Mouse (Mus musculus): ENCODE results near the gene Gm10563. TPM values are rescaled to one million over a fixed set of nuclear protein-coding genes. Genes with fewer than 3 reads are reported as not detected.

Gm10563 gene
- polyA plus RNA-seq, 1 experiment from 2014 or later, result not detected

GRCm38 (mm10) chr4:155603801-155604200 is 41.4 kb downstream of the Gm10563 start:
- H3K9me3 ChIP-seq, result no peaks in the 10 kb centered on the region
- 96% methylated on average over 6 of the region's 6 CpGs for WGBS
- ATAC-seq (replicated peaks), result no peak
- no peak overlapping the region for H3K4me3 ChIP-seq
- H3K9ac ChIP-seq, result no peak overlapping the region
- peaks cover 19% of the 10 kb centered on the region for H3K4me1 ChIP-seq
- H3K4me2 ChIP-seq, result no peak overlapping the region
- H3K36me3 ChIP-seq (replicated peaks), result no peaks in the 10 kb centered on the region
- no peak overlapping the region for H3K27ac ChIP-seq
- H3K27me3 ChIP-seq (replicated peaks), result no peaks in the 10 kb centered on the region

GRCm38 (mm10) chr4:155602753-155603152 is 42.5 kb downstream of the Gm10563 start:
- Histone ChIP-seq H3K27me3 (replicated peaks) (no peaks in the 10 kb centered on the region), H3K4me2 (peak overlapping the region; percentile 94), H3K9me3 (no peaks in the 10 kb centered on the region), H3K9ac (0 out of 2 replicates have a peak overlapping the region, but pooled peaks have one; percentile 96), H3K4me3 (peak overlapping the region; percentile 87), H3K36me3 (replicated peaks) (no peaks in the 10 kb centered on the region), H3K4me1 (peaks cover 19% of the 10 kb centered on the region), H3K27ac (no peak overlapping the region)
- 87% methylated on average over 1 of the region's 1 CpGs for WGBS
- no peak for ATAC-seq (replicated peaks)

GRCm38 (mm10) chr4:155601997-155602456 is 43.2 kb downstream of the Gm10563 start:
- WGBS, result 2% methylated on average over 31 of the region's 31 CpGs
- Histone ChIP-seq H3K27me3 (replicated peaks) (no peaks in the 10 kb centered on the region), H3K4me3 (peak overlapping the region; percentile 87), H3K9me3 (no peaks in the 10 kb centered on the region), H3K9ac (peak overlapping the region; percentile 96), H3K36me3 (replicated peaks) (no peaks in the 10 kb centered on the region), H3K4me2 (peak overlapping the region; percentile 94), H3K27ac (peak overlapping the region; percentile 100), H3K4me1 (peaks cover 19% of the 10 kb centered on the region)
- peak; percentile 59; the same call in 1 of the 2 replicates for ATAC-seq (replicated peaks)

- H3K27me3 ChIP-seq (replicated peaks), result no peaks in the 10 kb centered on the region
- peaks cover 19% of the 10 kb centered on the region for H3K4me1 ChIP-seq
- H3K36me3 ChIP-seq (replicated peaks), result no peaks in the 10 kb centered on the region
- no peaks in the 10 kb centered on the region for H3K9me3 ChIP-seq
- ATAC-seq (replicated peaks), result peak; percentile 96
- under 1% methylated on average over 55 of the region's 65 CpGs for WGBS
- peak within 1 kb of the TSS; percentile 100 for H3K27ac ChIP-seq
- peak within 1 kb of the TSS; percentile 87 for H3K4me3 ChIP-seq
- H3K4me2 ChIP-seq, result peak within 1 kb of the TSS; percentile 94
- H3K9ac ChIP-seq, result peak within 1 kb of the TSS; percentile 96
These were observed 43.9 kb downstream of the Gm10563 start, which contains the start of gene Slc35e2 for GRCm38 (mm10) chr4:155601091-155601996. Gene Slc35e2, plus strand, starts transcription at chr4:155601416.

- Histone ChIP-seq H3K27me3 (replicated peaks) (no peaks in the 10 kb centered on the region), H3K4me2 (peak overlapping the region; percentile 94), H3K9ac (peak overlapping the region; percentile 96), H3K9me3 (no peaks in the 10 kb centered on the region), H3K4me3 (peak overlapping the region; percentile 87), H3K36me3 (replicated peaks) (no peaks in the 10 kb centered on the region), H3K4me1 (peaks cover 19% of the 10 kb centered on the region), H3K27ac (peak overlapping the region; percentile 100)
- 89% methylated on average over 11 of the region's 11 CpGs for WGBS
- no peak for ATAC-seq (replicated peaks)
These were observed 45.0 kb downstream of the Gm10563 start for GRCm38 (mm10) chr4:155599901-155600825.

GRCm38 (mm10) chr4:155598536-155598935 is 46.7 kb downstream of the Gm10563 start:
- Histone ChIP-seq H3K9me3 (no peaks in the 10 kb centered on the region), H3K27me3 (replicated peaks) (no peaks in the 10 kb centered on the region), H3K4me1 (peaks cover 19% of the 10 kb centered on the region), H3K4me3 (no peak overlapping the region), H3K27ac (no peak overlapping the region), H3K36me3 (replicated peaks) (no peaks in the 10 kb centered on the region), H3K4me2 (no peak overlapping the region), H3K9ac (no peak overlapping the region)
- ATAC-seq (replicated peaks), result no peak
- 24% methylated on average over 16 of the region's 20 CpGs for WGBS

- H3K27ac ChIP-seq, result no peak overlapping the region
- ATAC-seq (replicated peaks), result no peak
- 0 out of 2 replicates have a peak, but pooled peaks cover 5% of the 10 kb centered on the region for H3K4me1 ChIP-seq
- 79% methylated on average over 5 of the region's 5 CpGs for WGBS
- no peak overlapping the region for H3K9ac ChIP-seq
- H3K4me2 ChIP-seq, result no peak overlapping the region
- no peak overlapping the region for H3K4me3 ChIP-seq
- no peaks in the 10 kb centered on the region for H3K27me3 ChIP-seq (replicated peaks)
- no peaks in the 10 kb centered on the region for H3K9me3 ChIP-seq
- H3K36me3 ChIP-seq (replicated peaks), result no peaks in the 10 kb centered on the region
These were observed 48.6 kb downstream of the Gm10563 start for GRCm38 (mm10) chr4:155596606-155597005.

GRCm38 (mm10) chr4:155595777-155596176 is 49.4 kb downstream of the Gm10563 start:
- Histone ChIP-seq H3K9me3 (no peaks in the 10 kb centered on the region), H3K36me3 (replicated peaks) (no peaks in the 10 kb centered on the region), H3K27ac (no peak overlapping the region), H3K4me2 (no peak overlapping the region), H3K9ac (no peak overlapping the region), H3K4me1 (0 out of 2 replicates have a peak, but pooled peaks cover 5% of the 10 kb centered on the region), H3K4me3 (no peak overlapping the region), H3K27me3 (replicated peaks) (no peaks in the 10 kb centered on the region)
- WGBS, result 90% methylated on average over 3 of the region's 3 CpGs
- no peak for ATAC-seq (replicated peaks)

- H3K36me3 ChIP-seq (replicated peaks), result peaks cover 17% of the 10 kb centered on the region
- H3K9me3 ChIP-seq, result no peaks in the 10 kb centered on the region
- H3K9ac ChIP-seq, result no peak overlapping the region
- H3K27me3 ChIP-seq (replicated peaks), result no peaks in the 10 kb centered on the region
- ATAC-seq (replicated peaks), result no peak
- no peak overlapping the region for H3K4me3 ChIP-seq
- 63% methylated on average over 1 of the region's 1 CpGs for WGBS
- H3K4me2 ChIP-seq, result no peak overlapping the region
- no peak overlapping the region for H3K27ac ChIP-seq
- no peaks in the 10 kb centered on the region for H3K4me1 ChIP-seq
These were observed 51.4 kb downstream of the Gm10563 start for GRCm38 (mm10) chr4:155593780-155594179.

GRCm38 (mm10) chr4:155591012-155591719 is 54.0 kb downstream of the Gm10563 start:
- 87% methylated on average over 7 of the region's 7 CpGs for WGBS
- Histone ChIP-seq H3K9ac (no peak overlapping the region), H3K4me2 (no peak overlapping the region), H3K27me3 (replicated peaks) (no peaks in the 10 kb centered on the region), H3K4me1 (no peaks in the 10 kb centered on the region), H3K9me3 (no peaks in the 10 kb centered on the region), H3K27ac (no peak overlapping the region), H3K36me3 (replicated peaks) (peaks cover 37% of the 10 kb centered on the region), H3K4me3 (no peak overlapping the region)
- ATAC-seq (replicated peaks), result no peak

- no peak for ATAC-seq (replicated peaks)
- 93% methylated on average over 5 of the region's 5 CpGs for WGBS
- Histone ChIP-seq H3K4me3 (no peak overlapping the region), H3K9me3 (no peaks in the 10 kb centered on the region), H3K9ac (no peak overlapping the region), H3K4me1 (no peaks in the 10 kb centered on the region), H3K4me2 (no peak overlapping the region), H3K27ac (no peak overlapping the region), H3K27me3 (replicated peaks) (no peaks in the 10 kb centered on the region), H3K36me3 (replicated peaks) (peaks cover 49% of the 10 kb centered on the region)
These were observed 55.9 kb downstream of the Gm10563 start for GRCm38 (mm10) chr4:155589356-155589755.

Data from midbrain, embryonic 15.5 days (tissue).